Mouse (Mus musculus): ENCODE measurements around the gene Pik3r1. TPM values are rescaled to one million over a fixed set of nuclear protein-coding genes. Genes with fewer than 3 reads are reported as not detected.

Pik3r1 gene
- 86.3 to 88.9 TPM (median 88.8 TPM) in 4 replicates for total RNA-seq (2023; ENCODE audit: inconsistent age)

DNA sequence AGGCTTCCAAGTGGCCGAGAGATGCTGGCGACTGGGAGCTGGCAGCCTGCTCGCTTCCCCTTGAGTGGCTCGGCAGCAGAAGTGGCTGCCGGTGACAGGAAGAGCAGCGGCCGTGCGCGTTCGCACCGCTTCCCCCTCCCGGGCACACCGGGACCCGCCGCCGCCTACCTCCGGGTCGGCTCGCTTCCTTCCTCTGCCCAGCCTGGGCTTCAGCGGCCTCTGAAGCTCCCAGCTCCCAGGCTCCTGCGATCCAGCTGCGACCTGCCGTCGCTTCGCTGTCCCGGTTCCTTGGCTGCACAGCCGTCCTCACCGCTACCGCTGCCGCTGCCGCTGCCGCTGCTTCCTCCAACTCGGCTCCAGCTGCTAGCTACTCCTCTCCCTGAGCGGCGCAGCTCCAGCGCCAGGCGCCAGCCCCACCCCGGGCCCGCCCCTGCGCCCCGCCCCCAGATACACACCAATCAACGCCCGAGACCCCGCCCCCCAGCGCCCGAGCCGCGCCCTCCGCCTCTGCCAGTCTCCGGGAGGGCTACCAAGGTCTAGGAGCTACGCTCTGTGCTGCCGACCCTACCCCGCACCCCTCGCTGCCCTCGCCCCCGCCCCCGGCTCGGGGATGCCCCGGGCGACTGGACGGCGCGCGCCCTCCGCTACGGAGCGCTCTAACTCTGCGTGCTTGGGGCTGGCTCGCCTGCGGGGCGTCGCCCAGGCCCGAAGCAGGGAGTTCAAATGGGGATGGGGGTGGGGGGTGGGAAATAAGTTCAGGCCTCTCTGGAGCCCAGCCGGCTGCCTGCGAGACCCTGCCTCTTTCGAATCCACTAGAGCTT is at the start of gene Pik3r1:
Gene Pik3r1 (minus strand): TSS at position 409 of the 821 bp plus-strand sequence.

